Mouse (Mus musculus): Measurements from ENCODE around the gene Reep6. TPM values are rescaled to one million over a fixed set of nuclear protein-coding genes. Genes with fewer than 3 reads are reported as not detected.
A peak's percentile ranks its signal among the peaks of the same experiment; 100 is the strongest.

Gene Reep6
- total RNA-seq, 1 experiment: 13.3 TPM

DNA sequence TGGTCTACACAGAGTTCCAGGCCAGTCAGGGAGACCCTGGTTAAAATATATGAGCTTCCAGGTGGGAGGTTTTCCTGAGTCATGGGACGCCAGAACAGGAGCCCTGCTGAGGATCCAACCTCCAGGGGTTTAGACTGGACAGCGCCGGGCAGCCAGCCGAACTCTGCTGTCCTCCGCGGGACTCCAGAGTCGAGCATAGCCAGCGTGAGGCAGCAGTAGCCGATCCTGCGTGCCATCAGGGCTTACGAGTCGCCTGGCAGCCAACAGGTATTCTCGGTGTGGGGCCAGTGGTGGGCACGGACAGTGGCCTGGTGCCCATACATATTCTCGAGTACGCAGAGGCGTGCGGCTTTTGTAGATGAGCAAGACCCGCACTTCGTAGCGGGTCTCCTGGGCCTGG, 11.3 kb downstream of the Reep6 start:
- no peak for DNase-seq (ENCODE audit: low read depth, low spot score)
- Histone ChIP-seq H3K9ac (ENCODE audit: insufficient read depth, low read depth, low read length, poor library complexity, severe bottlenecking) (no peak overlapping the region), H3K4me3 (ENCODE audit: insufficient read depth in 1 of 2, low read depth in 1 of 2, low read length in 2 of 2, poor library complexity in 1 of 2, severe bottlenecking in 1 of 2) (peak overlapping the region; percentile 32 to 70; a peak in 1 of 4 replicates), H3K36me3 (ENCODE audit: control insufficient read depth, insufficient read depth, low read length, poor library complexity, severe bottlenecking) (no peaks in the 10 kb centered on the region), H3K4me1 (ENCODE audit: control insufficient read depth in 2 of 2, insufficient read depth in 2 of 2, low read length in 2 of 2, poor library complexity in 1 of 2) (peaks cover 3 to 35% of the 10 kb centered on the region in 2 experiments; a peak in 3 of 4 replicates), H3K9me3 (ENCODE audit: control insufficient read depth, insufficient read depth, low read depth, low read length) (no peaks in the 10 kb centered on the region), H3K27ac (ENCODE audit: insufficient read depth, low read depth, low read length, poor library complexity, severe bottlenecking) (no peak overlapping the region)
- in situ Hi-C loops (cut with MboI; ENCODE audit: low sequenced_read_pairs in 2 of 2, unreplicated experiment in 2 of 2): no loop called here
- TF ChIP-seq CHD2 (IDR thresholded peaks at IDR 0.05; ENCODE audit: low read depth, low read length) (no peak), HCFC1 (IDR thresholded peaks at IDR 0.05; ENCODE audit: borderline replicate concordance, insufficient read depth, low read length) (no peak), ZNF384 (IDR thresholded peaks at IDR 0.05; ENCODE audit: low read depth, low read length) (no peak), ZC3H11A (IDR thresholded peaks at IDR 0.05; ENCODE audit: borderline replicate concordance, low read depth, low read length) (no peak), MAFK (IDR thresholded peaks at IDR 0.05; ENCODE audit: insufficient read depth, low read depth, low read length) (no peak)

DNA sequence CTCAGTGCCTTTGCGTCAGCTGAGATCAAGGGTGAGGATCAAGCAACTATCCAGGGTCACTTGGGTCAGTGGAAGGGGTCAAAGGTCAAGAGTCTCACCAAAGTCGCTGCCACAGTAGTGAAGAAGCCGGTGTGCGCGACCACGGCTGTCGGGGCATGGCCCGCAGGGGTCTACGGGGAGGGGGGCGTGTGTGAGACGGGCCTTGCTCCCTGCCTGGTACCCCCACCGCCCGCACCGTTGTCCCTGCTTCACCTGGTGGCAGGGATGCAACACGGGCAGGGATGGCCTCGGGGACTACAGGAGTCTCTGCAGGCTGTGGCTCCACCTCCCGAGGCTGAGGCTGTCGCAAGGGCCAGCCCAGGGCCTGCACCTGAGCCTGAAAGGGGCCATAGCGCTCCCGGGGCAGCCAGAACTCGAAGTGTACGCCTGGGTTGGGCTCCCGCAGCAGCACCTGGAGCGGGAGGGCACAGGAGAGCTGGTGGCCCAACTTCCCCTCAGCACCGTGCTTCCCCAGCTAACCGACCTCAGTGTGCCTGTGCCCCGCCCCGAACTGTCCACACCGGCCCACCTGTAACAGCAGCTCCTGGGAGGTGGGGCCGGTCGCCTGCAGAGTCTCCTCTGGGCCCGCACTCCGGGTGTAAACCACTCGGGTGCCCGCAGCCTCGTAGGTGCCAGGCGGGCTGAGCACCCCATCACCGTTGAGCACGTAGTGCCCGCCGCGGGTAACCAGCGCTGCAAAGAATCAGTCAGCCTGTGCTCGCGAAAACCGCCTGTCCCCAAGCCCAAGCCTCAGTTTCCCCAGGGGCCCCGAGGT, 11.9 kb downstream of the Reep6 start:
- H3K9ac ChIP-seq (ENCODE audit: insufficient read depth, low read depth, low read length, poor library complexity, severe bottlenecking): no peak overlapping the region; the same call in 1 of the 2 replicates
- no peak for DNase-seq (ENCODE audit: low read depth, low spot score)
- in situ Hi-C loops (cut with MboI; ENCODE audit: low sequenced_read_pairs in 2 of 2, unreplicated experiment in 2 of 2): no loop called here
- peaks cover 2 to 33% of the 10 kb centered on the region in 2 experiments; a peak in 3 of 4 replicates for H3K4me1 ChIP-seq (ENCODE audit: control insufficient read depth in 2 of 2, insufficient read depth in 2 of 2, low read length in 2 of 2, poor library complexity in 1 of 2)
- H3K4me3 ChIP-seq (ENCODE audit: insufficient read depth in 1 of 2, low read depth in 1 of 2, low read length in 2 of 2, poor library complexity in 1 of 2, severe bottlenecking in 1 of 2): peak overlapping the region; percentile 58 to 70
- H3K27ac ChIP-seq (ENCODE audit: insufficient read depth, low read depth, low read length, poor library complexity, severe bottlenecking): no peak overlapping the region
- H3K9me3 ChIP-seq (ENCODE audit: control insufficient read depth, insufficient read depth, low read depth, low read length): no peaks in the 10 kb centered on the region
- H3K36me3 ChIP-seq (ENCODE audit: control insufficient read depth, insufficient read depth, low read length, poor library complexity, severe bottlenecking): no peaks in the 10 kb centered on the region
- TF ChIP-seq ZC3H11A (IDR thresholded peaks at IDR 0.05; ENCODE audit: borderline replicate concordance, low read depth, low read length): no peak

DNA sequence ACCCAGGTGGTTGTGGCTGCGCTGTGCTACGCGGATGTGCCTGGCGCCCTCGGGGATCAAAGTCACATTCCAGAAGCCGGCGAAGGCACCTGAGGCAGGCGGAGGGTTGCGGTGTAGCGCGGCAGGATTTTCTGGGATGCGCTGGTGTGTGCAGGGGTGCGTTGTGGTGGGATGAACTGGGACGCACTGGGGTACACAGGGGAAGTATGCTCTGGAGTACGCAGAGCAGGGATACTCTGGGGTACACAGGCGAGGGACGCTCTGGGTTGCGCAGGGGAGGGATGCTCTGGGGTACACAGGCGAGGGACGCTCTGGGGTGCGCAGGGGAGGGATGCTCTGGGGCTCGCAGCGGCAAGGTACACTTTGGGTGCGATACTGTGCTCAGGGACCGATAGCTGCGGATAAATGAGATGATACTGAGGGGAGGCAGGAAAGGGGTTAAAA, 12.6 kb downstream of the Reep6 start:
- no peak for DNase-seq (ENCODE audit: low read depth, low spot score)

DNA sequence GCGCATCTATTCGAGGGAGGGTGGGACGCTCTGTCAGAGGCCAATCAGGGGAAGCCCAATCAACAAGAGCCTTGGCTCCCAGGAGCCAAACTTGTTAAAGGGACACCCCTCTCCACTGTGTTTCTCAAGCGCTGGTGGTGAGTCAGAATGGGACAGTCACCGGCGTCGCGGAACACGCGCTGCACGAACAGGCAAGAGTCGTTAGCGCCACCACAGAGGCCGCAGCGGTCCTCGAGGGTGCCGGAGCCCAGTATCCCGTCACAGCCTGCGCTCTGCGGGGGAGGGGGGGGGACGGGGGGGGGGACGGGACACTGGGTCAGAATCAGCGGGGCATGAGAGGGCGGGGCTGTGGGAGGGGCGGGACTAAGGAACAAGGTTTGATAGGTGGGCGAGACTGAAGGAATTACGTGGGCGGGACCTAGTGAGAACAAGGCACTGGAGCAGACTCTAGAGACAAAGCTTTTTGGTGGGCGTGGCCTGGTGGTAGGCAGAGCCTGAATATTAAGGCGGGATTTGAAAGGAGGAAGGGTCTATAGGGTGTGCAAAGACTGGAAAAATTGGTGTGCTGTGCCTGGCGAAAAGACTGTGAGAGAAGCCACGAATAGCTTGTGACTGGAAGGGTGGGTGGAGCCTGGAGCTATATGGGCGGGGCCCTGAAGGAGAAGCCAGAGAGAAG, 13.1 kb downstream of the Reep6 start:
- H3K36me3 ChIP-seq (ENCODE audit: control insufficient read depth, insufficient read depth, low read length, poor library complexity, severe bottlenecking): no peaks in the 10 kb centered on the region
- in situ Hi-C loops (cut with MboI; ENCODE audit: low sequenced_read_pairs in 2 of 2, unreplicated experiment in 2 of 2): no loop called here
- no peak overlapping the region for H3K27ac ChIP-seq (ENCODE audit: insufficient read depth, low read depth, low read length, poor library complexity, severe bottlenecking)
- TF ChIP-seq CHD2 (IDR thresholded peaks at IDR 0.05; ENCODE audit: low read depth, low read length) (no peak), ZC3H11A (IDR thresholded peaks at IDR 0.05; ENCODE audit: borderline replicate concordance, low read depth, low read length) (no peak), ZNF384 (IDR thresholded peaks at IDR 0.05; ENCODE audit: low read depth, low read length) (no peak), MAFK (IDR thresholded peaks at IDR 0.05; ENCODE audit: insufficient read depth, low read depth, low read length) (no peak), HCFC1 (IDR thresholded peaks at IDR 0.05; ENCODE audit: borderline replicate concordance, insufficient read depth, low read length) (no peak)
- H3K4me3 ChIP-seq (ENCODE audit: insufficient read depth in 1 of 2, low read depth in 1 of 2, low read length in 2 of 2, poor library complexity in 1 of 2, severe bottlenecking in 1 of 2): peak overlapping the region; percentile 58 to 70
- no peaks in the 10 kb centered on the region for H3K9me3 ChIP-seq (ENCODE audit: control insufficient read depth, insufficient read depth, low read depth, low read length)
- peak; percentile 92 for DNase-seq (ENCODE audit: low read depth, low spot score)
- no peak overlapping the region for H3K9ac ChIP-seq (ENCODE audit: insufficient read depth, low read depth, low read length, poor library complexity, severe bottlenecking)
- peaks cover 2 to 36% of the 10 kb centered on the region in 2 experiments; a peak in 3 of 4 replicates for H3K4me1 ChIP-seq (ENCODE audit: control insufficient read depth in 2 of 2, insufficient read depth in 2 of 2, low read length in 2 of 2, poor library complexity in 1 of 2)

More for the DNA sequence above, 12.6 kb downstream of the Reep6 start:
- Histone ChIP-seq H3K4me3 (ENCODE audit: insufficient read depth in 1 of 2, low read depth in 1 of 2, low read length in 2 of 2, poor library complexity in 1 of 2, severe bottlenecking in 1 of 2) (peak overlapping the region; percentile 58 to 70), H3K4me1 (ENCODE audit: control insufficient read depth in 2 of 2, insufficient read depth in 2 of 2, low read length in 2 of 2, poor library complexity in 1 of 2) (peaks cover 2 to 33% of the 10 kb centered on the region in 2 experiments; a peak in 3 of 4 replicates), H3K9ac (ENCODE audit: insufficient read depth, low read depth, low read length, poor library complexity, severe bottlenecking) (no peak overlapping the region; the same call in 1 of the 2 replicates), H3K27ac (ENCODE audit: insufficient read depth, low read depth, low read length, poor library complexity, severe bottlenecking) (no peak overlapping the region), H3K9me3 (ENCODE audit: control insufficient read depth, insufficient read depth, low read depth, low read length) (no peaks in the 10 kb centered on the region), H3K36me3 (ENCODE audit: control insufficient read depth, insufficient read depth, low read length, poor library complexity, severe bottlenecking) (no peaks in the 10 kb centered on the region)
- no peak for TF ChIP-seq HCFC1 (IDR thresholded peaks at IDR 0.05; ENCODE audit: borderline replicate concordance, insufficient read depth, low read length)
- TF ChIP-seq CHD2 (IDR thresholded peaks at IDR 0.05; ENCODE audit: low read depth, low read length): no peak
- TF ChIP-seq ZNF384 (IDR thresholded peaks at IDR 0.05; ENCODE audit: low read depth, low read length): no peak
- TF ChIP-seq ZC3H11A (IDR thresholded peaks at IDR 0.05; ENCODE audit: borderline replicate concordance, low read depth, low read length): no peak
- TF ChIP-seq MAFK (IDR thresholded peaks at IDR 0.05; ENCODE audit: insufficient read depth, low read depth, low read length): no peak
- in situ Hi-C loops (cut with MboI; ENCODE audit: low sequenced_read_pairs in 2 of 2, unreplicated experiment in 2 of 2): no loop called here
